Mouse (Mus musculus) megakaryocyte progenitor cell, adult 5-6 weeks (primary cell): ENCODE data around the gene Agrp. TPM values are rescaled to one million over a fixed set of nuclear protein-coding genes. Genes with fewer than 3 reads are reported as not detected.
A peak's percentile ranks its signal among the peaks of the same experiment; 100 is the strongest.

ENCODE experiments used
- ATAC-seq: replicated peaks from 2 replicates; pipeline ENCODE4 v1.8.0; 2016; ENCODE audit warnings: mild to moderate bottlenecking, moderate TSS enrichment, inconsistent platforms; ENCODE audit not compliant: poor library complexity
- total RNA-seq, 2 experiments: library from RNA; stranded (forward) in 1 of 2; stranded (reverse) in 1 of 2; fragments of 157-497, 149-512 nt in 1 of 2; fragments of 200-1000 nt in 1 of 2; gene quantifications; 2 replicates each; pipeline versions ENCODE4 v1.2.3 to v1.2.4; 2015 to 2017

Agrp gene
- total RNA-seq, 2 experiments from 2014 or later: not detected

DNA sequence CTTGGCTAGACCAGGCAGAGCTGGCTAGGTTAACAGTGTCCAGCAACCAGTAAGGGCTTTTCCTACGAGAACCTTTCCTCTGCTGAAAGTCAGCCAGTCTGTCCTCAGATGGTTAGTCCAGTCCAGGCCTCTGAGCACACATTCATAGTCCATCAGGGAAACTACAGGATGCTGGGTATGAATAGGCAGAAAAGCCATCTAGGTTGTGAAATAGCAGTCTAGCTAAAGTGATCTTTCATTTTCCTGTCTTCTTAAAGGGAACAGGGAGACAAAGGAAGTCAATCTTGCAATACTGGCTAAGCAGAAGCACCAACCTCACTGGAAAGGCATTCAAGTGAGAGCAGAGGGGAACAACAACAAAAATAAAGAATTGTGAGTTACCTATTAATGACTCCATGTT, 84.4 kb downstream of the Agrp start:
- peak; percentile 64 for ATAC-seq

DNA sequence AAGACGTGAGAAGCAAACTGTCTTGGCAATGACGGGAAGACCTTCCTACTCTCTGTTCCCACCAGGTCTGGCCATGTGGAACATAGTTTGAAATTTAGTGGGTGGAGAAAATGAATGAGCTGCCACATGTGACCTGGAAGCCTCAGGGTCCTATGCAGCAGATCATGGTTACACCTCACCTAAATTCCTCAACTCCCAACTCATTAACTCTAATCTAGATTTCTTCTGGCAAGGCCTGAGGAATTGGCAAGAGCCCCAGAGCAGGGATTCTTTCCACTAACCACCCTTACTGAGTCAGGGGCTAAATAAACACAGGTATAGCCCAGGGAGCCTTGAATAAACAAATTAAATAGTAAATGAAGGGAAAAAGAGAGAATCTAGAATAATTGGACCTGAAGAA, 85.2 kb downstream of the Agrp start:
- ATAC-seq: no peak

DNA sequence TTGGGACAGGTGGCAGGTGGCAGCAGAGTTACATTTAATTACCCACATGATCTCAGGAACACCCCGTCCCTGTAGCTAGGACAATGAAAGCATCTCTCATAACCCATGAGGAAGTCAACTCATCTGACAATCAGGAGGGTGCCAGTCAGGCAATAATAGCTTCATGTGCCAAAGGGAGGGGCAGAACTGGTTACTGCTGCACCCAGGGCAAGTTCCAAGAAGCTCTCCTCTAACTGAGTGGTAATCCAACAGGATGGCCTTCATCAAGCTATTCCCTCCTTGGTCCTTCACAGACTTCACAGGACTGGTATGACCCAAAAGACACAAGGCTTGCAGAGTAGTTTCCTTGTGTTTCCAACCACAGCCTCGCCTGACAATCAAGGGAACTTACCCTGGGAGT, 87.1 kb downstream of the Agrp start:
- no peak for ATAC-seq

DNA sequence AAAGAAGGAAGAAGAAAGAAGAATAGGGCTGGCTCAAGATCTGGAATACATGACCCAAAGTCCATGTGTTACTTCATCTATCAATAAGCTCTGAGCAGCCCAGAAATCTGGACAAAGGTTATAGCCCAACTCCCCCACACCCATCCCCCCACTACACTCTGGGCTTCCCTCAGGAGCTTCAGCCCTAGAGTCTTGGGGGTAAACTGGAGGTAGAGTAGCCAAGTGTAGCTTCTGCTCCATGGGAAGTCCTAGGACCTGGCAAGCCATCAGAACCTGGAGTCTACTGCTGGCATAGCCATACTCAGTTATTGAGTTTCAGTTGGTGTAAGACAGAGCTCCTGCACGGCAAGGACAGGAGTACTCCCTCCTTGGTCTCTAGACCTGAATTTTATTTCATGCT, 87.7 kb downstream of the Agrp start:
- ATAC-seq: no peak

DNA sequence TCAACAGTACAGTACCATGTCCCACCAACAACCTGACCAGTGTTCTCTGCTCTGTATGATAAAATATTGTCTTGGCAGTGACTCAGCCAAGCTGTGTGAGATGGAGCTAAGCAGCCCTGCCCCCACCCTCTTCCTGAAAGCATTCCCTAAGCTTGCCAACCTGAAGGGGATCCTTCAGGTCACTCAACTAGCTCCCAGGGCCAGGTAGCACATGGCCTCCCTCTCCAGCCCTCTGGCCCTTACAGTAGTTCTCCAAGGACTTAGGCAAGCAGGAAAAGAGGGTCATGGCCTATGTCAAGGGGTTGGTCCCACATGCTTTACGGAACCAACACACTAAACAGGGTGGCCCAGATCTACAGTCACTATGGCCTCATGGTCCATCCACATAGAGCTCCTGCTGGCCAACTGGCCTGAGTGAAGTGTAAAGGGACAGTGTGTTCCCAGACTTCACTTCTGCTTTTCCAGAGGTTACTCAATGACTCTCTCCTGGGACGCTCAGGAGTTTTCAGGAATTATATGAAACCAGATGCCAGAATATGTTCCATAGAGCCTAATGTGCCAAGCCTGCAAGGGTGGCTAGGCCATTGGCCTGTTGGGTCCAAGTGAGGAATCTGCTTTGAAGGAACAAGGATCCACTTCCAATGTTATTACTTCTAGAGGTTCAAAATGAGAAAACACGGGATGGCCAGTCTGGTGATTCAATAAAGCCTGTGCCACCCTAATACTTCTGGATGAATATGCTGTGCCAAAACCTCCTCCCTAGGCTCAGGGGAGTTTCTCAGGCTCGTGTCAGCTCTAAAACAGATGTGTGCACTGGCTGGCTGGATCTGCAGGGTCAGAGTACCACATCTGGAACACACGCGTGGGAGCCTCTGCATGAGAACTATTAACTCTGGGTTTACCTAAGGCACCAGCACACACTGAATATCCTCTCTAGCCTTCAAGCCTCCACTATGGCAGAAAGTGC, 90.5 kb downstream of the Agrp start:
- no peak for ATAC-seq

DNA sequence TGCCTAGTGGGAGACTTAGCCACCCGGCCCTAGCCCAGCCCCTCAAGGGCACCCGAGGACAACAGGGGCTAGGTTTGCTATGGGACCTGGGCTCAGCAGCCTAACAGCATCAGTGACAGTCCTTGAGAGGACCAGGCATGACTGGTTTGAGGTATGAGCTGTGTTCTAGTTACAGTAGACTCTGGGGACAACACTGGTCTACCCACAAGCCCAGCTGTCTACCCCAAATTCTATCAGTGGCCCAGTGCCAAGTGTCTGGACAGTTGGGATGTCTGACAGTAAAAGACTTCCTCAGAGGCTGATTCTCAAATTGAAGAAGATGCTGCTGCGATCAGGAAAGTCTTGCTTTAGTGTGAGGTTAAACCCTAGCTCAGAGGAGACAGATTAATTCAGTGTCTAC, 91.9 kb downstream of the Agrp start:
- no peak for ATAC-seq

DNA sequence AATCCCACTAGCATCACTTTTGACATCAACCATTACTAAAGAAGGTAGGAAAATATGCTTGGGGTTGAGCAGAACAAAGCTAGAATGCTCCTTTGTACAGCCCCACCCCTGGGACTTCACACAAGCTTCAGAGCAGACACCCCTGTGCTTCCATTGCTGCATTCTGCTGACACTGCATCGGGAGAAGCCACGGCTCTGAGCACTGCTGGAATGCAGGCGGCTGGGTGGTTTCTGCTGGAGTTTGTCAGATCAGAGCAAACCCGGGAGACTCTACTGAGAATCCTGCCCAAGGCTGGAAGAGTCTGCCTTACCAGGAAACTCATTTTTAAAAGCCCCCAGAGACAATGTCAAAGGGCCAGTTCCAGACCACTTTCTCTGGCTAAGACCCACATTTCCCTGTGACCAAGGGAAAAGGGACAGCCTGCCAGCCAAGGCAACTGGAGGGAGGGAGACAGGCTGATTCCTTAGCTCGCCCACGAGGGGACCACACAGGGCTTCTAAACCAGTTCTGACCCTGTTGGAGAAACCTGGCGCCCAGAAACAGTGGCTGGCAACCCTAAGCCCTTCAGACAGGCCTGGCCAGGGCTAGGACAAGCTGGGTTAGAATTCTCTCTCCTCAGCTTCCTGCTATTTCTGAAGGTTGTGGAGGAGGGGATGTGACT, 92.5 kb downstream of the Agrp start:
- ATAC-seq: no peak

DNA sequence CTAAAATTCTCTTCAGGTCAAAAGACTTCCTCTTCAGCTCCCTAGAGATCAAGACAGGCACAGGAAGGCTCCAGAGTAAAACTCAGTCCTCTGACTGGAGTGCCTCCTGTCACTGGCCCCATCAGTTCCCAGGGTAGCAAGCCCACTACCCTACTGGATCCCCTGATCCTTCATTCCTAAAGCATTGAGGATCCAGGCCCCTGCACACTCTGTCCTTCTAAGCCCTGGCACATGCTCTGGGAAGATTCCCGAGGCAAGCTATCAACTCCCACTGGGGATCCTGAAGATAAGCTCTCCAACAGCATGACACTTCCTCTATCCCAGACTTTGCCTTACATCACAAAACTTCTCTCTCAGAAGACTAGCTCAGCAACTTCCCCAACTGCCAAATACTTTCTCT, 93.5 kb downstream of the Agrp start:
- ATAC-seq: no peak

DNA sequence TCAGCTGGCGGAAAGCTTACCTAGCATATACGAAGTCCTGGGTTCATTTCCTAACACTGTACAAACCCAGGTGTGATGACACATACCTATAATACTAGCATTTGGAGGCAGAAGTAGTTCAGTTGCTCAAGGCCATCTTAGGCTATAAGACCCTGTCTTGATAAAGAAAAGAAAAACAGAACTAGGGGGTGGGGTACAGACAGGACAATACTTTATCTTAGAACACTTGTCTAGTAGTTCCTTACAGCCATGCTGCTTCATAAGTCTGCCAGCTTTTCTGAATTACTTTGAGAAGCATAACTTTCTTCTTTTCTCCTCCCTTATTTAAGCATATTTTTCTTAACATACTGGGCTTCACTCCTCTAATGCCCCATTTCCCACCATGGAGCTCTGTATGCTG, 94.4 kb downstream of the Agrp start:
- ATAC-seq: peak; percentile 10; the same call in 1 of the 2 replicates

DNA sequence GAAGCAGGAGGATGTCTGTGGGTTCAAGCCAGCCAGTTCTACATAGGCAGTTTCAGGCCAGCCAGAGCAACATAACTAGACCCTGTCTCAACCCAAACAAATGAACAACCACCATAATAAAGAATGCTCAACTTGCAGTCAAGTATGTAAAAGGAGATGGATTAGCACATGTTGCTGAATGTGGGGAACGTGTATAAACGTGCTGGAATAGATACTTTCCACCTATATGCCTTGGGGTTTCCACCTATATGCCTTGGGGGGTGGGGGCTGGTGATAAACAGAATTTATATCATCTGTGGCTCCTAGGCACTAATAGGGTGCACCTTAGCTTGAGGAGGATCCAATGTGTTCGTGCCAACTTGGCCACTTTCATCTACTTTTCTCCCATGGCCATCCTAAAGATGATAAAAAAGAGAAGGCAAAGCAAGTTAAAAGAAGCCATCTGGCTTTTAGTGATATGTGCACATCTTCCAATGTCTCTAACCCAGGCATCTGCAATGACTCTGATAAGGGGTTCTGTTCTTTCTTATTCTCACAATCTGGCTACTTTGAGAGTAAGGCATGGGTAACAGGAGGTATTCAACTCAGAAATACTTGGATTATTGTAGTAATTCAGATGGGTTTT, 95.0 kb downstream of the Agrp start:
- peak; percentile 87 for ATAC-seq

DNA sequence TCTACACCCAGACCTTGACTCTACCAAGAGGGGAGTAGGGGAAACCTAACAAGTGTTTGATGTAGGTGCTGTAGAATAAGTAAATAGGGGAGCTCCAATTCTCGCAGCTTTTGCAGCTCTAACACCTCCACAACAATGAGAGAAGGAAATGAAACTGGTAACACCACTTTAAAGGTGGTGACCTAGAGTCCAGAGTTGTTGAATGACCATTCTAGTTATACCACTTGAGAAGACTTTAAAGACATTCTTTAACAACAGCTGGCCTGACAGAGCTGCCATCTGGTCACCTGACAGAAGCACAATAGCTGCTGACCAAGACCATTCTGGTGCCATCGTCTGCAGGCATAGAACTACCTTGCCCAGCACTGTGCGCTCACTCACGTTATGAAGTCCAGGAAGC, 98.3 kb downstream of the Agrp start:
- ATAC-seq: no peak

DNA sequence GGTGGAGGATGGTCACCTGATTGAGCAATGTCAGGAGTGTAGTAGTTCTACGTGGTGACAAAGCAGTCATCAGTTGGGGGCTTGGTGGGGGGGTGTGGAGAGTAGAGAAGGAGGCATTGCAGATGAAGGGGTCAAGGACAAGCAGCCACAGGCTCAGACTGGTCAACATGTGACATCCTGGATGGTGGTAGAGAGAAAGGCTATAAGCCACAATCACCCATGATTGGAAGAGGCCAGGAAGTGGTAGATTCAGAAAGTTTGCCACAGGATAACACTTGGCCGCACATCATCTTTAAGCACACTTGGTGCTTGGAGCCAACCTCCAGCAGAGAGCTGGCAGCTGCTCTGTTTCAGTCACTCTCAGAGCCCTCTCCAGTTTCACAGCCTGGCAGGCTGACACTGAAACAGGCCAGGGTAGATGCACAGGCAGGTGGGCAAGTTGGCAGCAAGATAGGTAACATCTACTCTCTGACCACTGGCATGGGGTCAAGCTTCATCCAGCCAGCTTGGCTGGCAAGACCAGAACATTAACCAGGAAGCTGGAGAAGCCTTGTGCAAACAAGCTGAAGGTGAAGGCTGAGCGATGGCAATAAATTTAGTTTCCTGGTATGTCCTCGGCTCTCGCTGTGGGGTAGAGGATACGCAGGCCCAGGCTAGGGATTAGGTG, 100.0 kb downstream of the Agrp start:
- no peak for ATAC-seq

DNA sequence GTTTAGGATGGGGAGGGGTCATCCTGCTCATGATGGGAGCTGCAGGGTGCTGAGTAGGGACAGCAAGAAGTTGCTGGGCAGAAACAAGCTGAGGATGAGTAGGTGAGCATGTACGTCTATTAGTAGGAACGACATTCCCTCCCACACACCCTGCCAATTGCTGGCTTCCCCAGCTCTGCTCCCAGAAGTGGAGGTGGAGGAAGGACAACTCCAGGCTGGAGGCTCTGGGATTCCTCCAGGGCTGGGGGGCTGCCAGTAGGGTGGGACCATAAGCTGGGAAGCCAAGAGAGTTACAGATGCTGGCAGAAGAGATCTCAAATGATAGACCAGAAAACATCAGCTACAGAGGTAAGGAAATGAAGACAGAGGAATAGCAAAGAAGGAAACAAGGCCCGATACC, 100.6 kb downstream of the Agrp start:
- no peak for ATAC-seq

DNA sequence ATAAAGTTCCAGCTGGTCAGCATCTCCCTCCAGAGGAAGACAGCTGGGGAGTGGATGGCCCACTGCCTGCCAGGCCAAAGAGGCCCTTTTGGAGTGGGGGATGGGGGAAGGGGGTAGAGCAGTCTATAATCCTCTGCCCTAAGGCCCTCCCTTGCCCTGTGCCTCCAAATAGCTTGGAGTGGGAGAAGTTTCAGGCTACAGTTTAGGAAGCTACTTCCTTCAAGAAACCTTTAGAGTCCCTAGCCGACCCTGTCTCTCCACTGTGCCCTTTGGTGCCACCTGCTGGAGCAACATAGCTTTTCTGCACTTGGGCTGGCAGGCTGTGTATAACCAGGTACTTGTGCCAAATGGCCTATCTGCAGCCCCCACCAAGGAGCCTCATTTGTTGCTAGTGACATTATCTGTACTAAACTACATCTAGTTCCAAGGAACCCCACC, 103.3 kb downstream of the Agrp start:
- ATAC-seq: peak; percentile 93

DNA sequence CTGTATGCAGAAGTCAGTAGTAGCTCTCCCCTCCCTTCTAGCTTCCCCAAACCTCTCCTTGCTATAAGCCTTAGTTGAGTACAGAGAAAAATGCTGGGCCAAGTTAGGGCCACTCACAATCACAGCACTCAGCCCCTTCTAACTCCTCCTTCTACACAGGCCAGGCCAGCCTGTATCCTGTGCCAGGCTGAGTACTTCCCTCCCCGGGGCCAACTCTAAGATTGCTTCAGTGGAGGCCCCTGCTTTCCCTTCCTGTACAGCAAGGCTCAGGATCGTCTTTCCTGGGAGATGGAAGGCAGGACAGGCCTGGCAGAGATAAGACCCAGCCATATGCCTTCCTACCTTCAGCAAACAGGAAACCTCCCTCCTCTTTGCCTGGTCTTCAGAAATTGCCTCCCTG, 103.8 kb downstream of the Agrp start:
- no peak for ATAC-seq

DNA sequence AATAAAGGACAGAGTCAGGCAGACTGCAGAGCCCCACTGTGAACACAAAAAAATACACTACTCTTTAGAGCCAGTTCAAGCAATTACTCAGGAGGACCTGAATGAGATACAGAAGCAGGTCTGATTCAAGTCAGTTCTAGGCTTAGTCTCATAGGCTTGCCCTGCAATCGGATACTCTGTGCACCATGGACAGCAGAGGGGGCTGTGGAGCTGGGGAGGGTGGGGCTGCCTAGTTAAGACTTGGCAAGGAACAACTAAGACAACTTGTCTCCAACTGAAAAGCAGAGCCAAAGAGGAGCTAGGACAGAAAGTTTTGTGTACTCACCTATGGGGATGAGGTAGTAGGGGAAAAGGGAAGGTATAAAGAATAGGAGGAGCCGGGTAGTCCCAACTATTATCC, 105.4 kb downstream of the Agrp start:
- ATAC-seq: peak; percentile 81

DNA sequence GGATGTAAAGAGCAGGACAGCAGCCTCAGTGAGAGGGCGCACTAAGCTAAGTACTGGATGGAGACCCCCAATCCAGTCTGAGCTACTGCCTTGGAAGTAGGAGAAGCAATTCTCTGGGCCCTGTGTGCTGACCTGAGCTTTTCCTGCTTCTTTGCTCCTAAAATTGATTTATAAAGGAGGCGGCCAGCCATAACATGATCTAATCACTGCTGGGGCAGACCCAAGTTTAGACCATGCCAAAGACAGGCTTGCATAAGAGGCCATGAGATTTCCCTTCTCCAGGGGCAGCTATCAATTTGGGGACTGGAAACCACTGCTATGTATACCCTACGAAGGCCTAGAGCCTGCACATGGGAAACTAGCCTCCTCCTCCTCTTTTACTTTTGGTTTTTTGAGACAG, 107.9 kb downstream of the Agrp start:
- ATAC-seq: no peak

DNA sequence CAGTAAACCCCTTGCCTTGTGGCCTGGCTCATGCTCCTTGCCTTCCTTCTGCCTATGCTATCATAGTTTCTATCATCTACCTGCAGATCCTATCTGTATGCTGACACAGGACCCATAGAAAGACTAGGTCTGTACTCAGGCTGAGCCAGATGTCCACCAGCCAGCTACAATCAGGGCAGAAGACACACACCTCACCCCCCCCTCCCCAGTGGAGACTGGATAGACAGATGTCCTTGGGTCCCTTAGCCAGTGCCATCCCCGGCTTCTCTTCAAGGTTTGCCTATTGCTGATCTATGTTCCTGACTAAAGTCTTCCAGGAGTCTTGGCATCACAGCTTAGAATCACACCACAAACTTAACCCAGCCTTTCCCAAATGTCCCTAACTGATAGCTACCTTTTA, 109.0 kb downstream of the Agrp start:
- ATAC-seq: no peak

DNA sequence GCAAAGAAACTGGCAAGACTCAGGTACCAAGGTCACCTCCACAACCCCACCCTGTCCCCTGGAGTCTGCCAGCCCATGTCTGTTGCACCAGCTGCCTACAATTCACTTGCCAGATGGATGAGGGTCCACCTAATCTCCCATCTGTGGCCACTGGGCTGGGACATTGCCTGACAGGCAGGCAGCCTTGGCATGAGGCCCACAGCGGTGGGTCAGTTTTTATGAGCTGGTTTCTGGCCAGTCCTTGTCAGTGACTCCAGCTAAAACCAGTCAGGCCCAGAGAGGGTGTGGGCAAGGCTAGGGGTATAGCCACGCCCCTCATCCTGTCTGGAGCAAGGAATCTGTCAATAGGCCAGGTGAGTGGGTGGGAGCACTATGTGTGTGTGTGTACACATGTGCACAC, 110.1 kb downstream of the Agrp start:
- ATAC-seq: no peak

DNA sequence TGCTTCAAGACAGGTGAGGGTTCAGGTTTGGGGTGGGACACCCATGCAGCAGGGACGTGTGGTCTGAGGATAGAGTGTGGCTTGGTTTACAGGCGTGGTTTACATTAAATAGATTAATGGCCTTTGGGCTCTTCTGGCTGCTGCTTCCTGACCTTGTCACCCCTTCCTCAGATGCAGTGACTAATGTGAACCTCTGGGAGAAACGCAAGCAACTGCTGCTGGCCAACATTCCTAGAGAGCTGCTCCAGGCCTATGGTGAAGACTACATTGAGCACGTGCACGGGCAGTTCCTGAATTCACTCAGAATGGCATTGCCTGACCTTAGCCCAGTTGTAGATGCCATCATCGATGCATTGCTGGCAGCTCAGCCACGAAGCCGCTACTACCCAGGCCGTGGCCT, 114.3 kb downstream of the Agrp start:
- ATAC-seq: no peak
